Mouse (Mus musculus): Measurements from ENCODE around the gene Exosc9. TPM values are rescaled to one million over a fixed set of nuclear protein-coding genes. Genes with fewer than 3 reads are reported as not detected.

The Exosc9 gene
- polyA plus RNA-seq, 1 experiment from 2014 or later: 62.1 TPM

Other genes with a start within 250 kb of the Exosc9 start
- 240 and 277 TPM in 2 replicates for gene Anxa5, start 76.7 kb upstream of the Exosc9 start, polyA plus RNA-seq (2014; fragmentation: Nextera tagmentation; extraction: Ambion mirVana)
- 1.7 and 1.9 TPM in 2 replicates for gene 1810062G17Rik, start 76.7 kb upstream of the Exosc9 start, polyA plus RNA-seq (2014; fragmentation: Nextera tagmentation; extraction: Ambion mirVana)
- 0.16 and 0.20 TPM in 2 replicates for gene Gm11549, start 30.8 kb upstream of the Exosc9 start, polyA plus RNA-seq (2014; fragmentation: Nextera tagmentation; extraction: Ambion mirVana)
- 210 and 219 TPM in 2 replicates for gene Ccna2, start 19.5 kb downstream of the Exosc9 start, polyA plus RNA-seq (2014; fragmentation: Nextera tagmentation; extraction: Ambion mirVana)
- gene Bbs7, start 60.9 kb downstream of the Exosc9 start, polyA plus RNA-seq (2014; fragmentation: Nextera tagmentation; extraction: Ambion mirVana): 10.4 and 13.5 TPM in 2 replicates
- gene Trpc3, start 137.6 kb downstream of the Exosc9 start, polyA plus RNA-seq (2014; fragmentation: Nextera tagmentation; extraction: Ambion mirVana): 3.7 and 5.6 TPM in 2 replicates